ENCODE assay signal across 1 mouse cellular context in genomic region chr1:82787414-82787813, GRCm38 (mm10).
A peak's percentile ranks its signal among the peaks of the same experiment; 100 is the strongest.
TF ChIP-seq lines count a peak whose summit lies in the region.

No protein-coding gene starts in this region.

TF ChIP-seq in MEL, 35 proteins besides CTCF, POLR2A, EP300 and RAD21 (continued from another document):
- TF ChIP-seq NELFE (IDR thresholded peaks at IDR 0.05; ENCODE audit: low read depth, low read length): no peak
- TF ChIP-seq ZKSCAN1 (IDR thresholded peaks at IDR 0.05; ENCODE audit: low read depth, low read length): no peak
- TF ChIP-seq CHD1 (IDR thresholded peaks at IDR 0.05; ENCODE audit: low read depth, low read length): no peak
- no peak for TF ChIP-seq MEF2A (IDR thresholded peaks at IDR 0.05; ENCODE audit: extremely low read depth, insufficient replicate concordance, low read depth, low read length, poor library complexity, severe bottlenecking)
- peak; percentile 80 for TF ChIP-seq SMC3 (IDR thresholded peaks at IDR 0.05; ENCODE audit: low read depth, low read length)
- no peak for TF ChIP-seq POLR2AphosphoS2 (IDR thresholded peaks at IDR 0.05; ENCODE audit: low read length)
- no peak for TF ChIP-seq SIN3A (IDR thresholded peaks at IDR 0.05; ENCODE audit: low read length)
- no peak for TF ChIP-seq TCF12 (IDR thresholded peaks at IDR 0.05; ENCODE audit: low read depth, low read length)
